Mouse (Mus musculus) heart, embryonic 16.5 days (tissue): ENCODE data around the gene Ptprk. TPM values are rescaled to one million over a fixed set of nuclear protein-coding genes. Genes with fewer than 3 reads are reported as not detected.

Experiments
- ATAC-seq: fragments of 200-750 bp; cut with Nextera tagmentation; replicated peaks from 2 replicates; pipeline ENCODE4 v1.8.0; 2017; ENCODE audit warnings: moderate number of reproducible peaks; ENCODE audit not compliant: insufficient read depth, low FRiP score; ENCODE audit errors: extremely low read depth
- H3K27ac ChIP-seq: fragments of 300-500 bp; sonication (generic); 2 replicates; pipeline ENCODE4 v1.5.1; 2014; ENCODE audit warnings: mild to moderate bottlenecking, low read length, control low read depth, moderate library complexity
- H3K27me3 ChIP-seq: fragments of 300-500 bp; sonication (generic); 2 replicates; pipeline ENCODE4 v1.6.1; 2014; ENCODE audit warnings: low read length, mixed read lengths; ENCODE audit not compliant: control insufficient read depth, insufficient read depth
- H3K36me3 ChIP-seq: fragments of 300-500 bp; sonication (generic); 2 replicates; pipeline ENCODE4 v1.6.1; 2014; ENCODE audit not compliant: control insufficient read depth, insufficient read depth
- H3K4me1 ChIP-seq: fragments of 300-500 bp; sonication (generic); 2 replicates; pipeline ENCODE4 v1.6.1; 2014; ENCODE audit warnings: low read length, mixed read lengths; ENCODE audit not compliant: control insufficient read depth, insufficient read depth
- H3K4me2 ChIP-seq: fragments of 300-500 bp; sonication (generic); 2 replicates; pipeline ENCODE4 v1.6.1; 2014; ENCODE audit warnings: low read depth, mild to moderate bottlenecking, control low read depth, low read length
- H3K4me3 ChIP-seq: fragments of 300-500 bp; sonication (generic); 2 replicates; pipeline ENCODE4 v1.5.1; 2014; ENCODE audit warnings: mild to moderate bottlenecking, control low read depth, low read length
- H3K9ac ChIP-seq: fragments of 300-500 bp; sonication (generic); 2 replicates; pipeline ENCODE4 v1.6.1; 2014; ENCODE audit warnings: low read length, control low read depth
- H3K9me3 ChIP-seq: fragments of 300-500 bp; sonication (generic); replicated peaks from 2 replicates; pipeline ENCODE4 v1.6.1; 2016; ENCODE audit warnings: low read length; ENCODE audit not compliant: control insufficient read depth
- WGBS: fragments of 180-500 bp; shearing (Covaris S2); extraction: QIAGEN DNeasy Blood & Tissue Kit; methylation state at CpG from one replicate; pipeline ENCODE4 v1.1.7; 2014; 5-methylcytosine and 5-hydroxymethylcytosine counted together
- polyA plus RNA-seq: library from polyadenylated mRNA; unstranded; fragments of >200 nt; fragmentation: Nextera tagmentation; extraction: Ambion mirVana; gene quantifications from 2 replicates; pipeline ENCODE4 v1.2.1, GENCODE M21; 2015

The Ptprk gene
- polyA plus RNA-seq, 1 experiment from 2014 or later = 42.5 TPM

GRCm38 (mm10) chr10:28311369-28311768, 236.7 kb downstream of the Ptprk start:
- ATAC-seq = no peak
- Histone ChIP-seq H3K27me3 (no peaks in the 10 kb centered on the region), H3K27ac (no peak overlapping the region), H3K9ac (no peak overlapping the region), H3K4me1 (peaks cover 6% of the 10 kb centered on the region), H3K4me3 (no peak overlapping the region), H3K36me3 (no peaks in the 10 kb centered on the region), H3K4me2 (no peak overlapping the region), H3K9me3 (no peaks in the 10 kb centered on the region)
- 36% methylated on average over 1 of the region's 1 CpGs for WGBS

GRCm38 (mm10) chr10:28322995-28323394, 248.4 kb downstream of the Ptprk start:
- H3K27me3 ChIP-seq = no peaks in the 10 kb centered on the region
- ATAC-seq = no peak
- no peak overlapping the region for H3K4me3 ChIP-seq
- H3K4me2 ChIP-seq = no peak overlapping the region
- H3K27ac ChIP-seq = no peak overlapping the region
- no peaks in the 10 kb centered on the region for H3K9me3 ChIP-seq
- no peaks in the 10 kb centered on the region for H3K36me3 ChIP-seq
- 67% methylated on average over 2 of the region's 2 CpGs for WGBS
- H3K4me1 ChIP-seq = no peaks in the 10 kb centered on the region
- H3K9ac ChIP-seq = no peak overlapping the region

- no peak overlapping the region for H3K4me3 ChIP-seq
- no peak overlapping the region for H3K4me2 ChIP-seq
- H3K9me3 ChIP-seq = no peaks in the 10 kb centered on the region
- no peaks in the 10 kb centered on the region for H3K36me3 ChIP-seq
- H3K4me1 ChIP-seq = no peaks in the 10 kb centered on the region
- ATAC-seq = no peak
- no peaks in the 10 kb centered on the region for H3K27me3 ChIP-seq
- H3K27ac ChIP-seq = no peak overlapping the region
- H3K9ac ChIP-seq = no peak overlapping the region
- WGBS = 65% methylated on average over 5 of the region's 5 CpGs
These were observed 260.6 kb downstream of the Ptprk start for GRCm38 (mm10) chr10:28335232-28335631.

GRCm38 (mm10) chr10:28338536-28338935, 263.9 kb downstream of the Ptprk start:
- no peak overlapping the region for H3K4me3 ChIP-seq
- no peaks in the 10 kb centered on the region for H3K4me1 ChIP-seq
- no peak overlapping the region for H3K4me2 ChIP-seq
- H3K27me3 ChIP-seq = no peaks in the 10 kb centered on the region
- H3K9me3 ChIP-seq = no peaks in the 10 kb centered on the region
- H3K36me3 ChIP-seq = no peaks in the 10 kb centered on the region
- H3K27ac ChIP-seq = no peak overlapping the region
- WGBS = 77% methylated on average over 5 of the region's 5 CpGs
- ATAC-seq = no peak
- no peak overlapping the region for H3K9ac ChIP-seq

GRCm38 (mm10) chr10:28345196-28345681, 270.6 kb downstream of the Ptprk start:
- no peaks in the 10 kb centered on the region for H3K36me3 ChIP-seq
- whole genome bisulfite sequencing = 92% methylated on average over 8 of the region's 8 CpGs

GRCm38 (mm10) chr10:28365291-28365690, 290.7 kb downstream of the Ptprk start:
- no peak overlapping the region for H3K27ac ChIP-seq
- H3K36me3 ChIP-seq = no peaks in the 10 kb centered on the region
- H3K27me3 ChIP-seq = no peaks in the 10 kb centered on the region
- H3K9ac ChIP-seq = no peak overlapping the region
- H3K4me1 ChIP-seq = peaks cover 15% of the 10 kb centered on the region
- no peak overlapping the region for H3K4me2 ChIP-seq
- no peaks in the 10 kb centered on the region for H3K9me3 ChIP-seq
- no peak overlapping the region for H3K4me3 ChIP-seq
- ATAC-seq = no peak
- WGBS = 85% methylated on average over 6 of the region's 6 CpGs

More at GRCm38 (mm10) chr10:28345196-28345681, 270.6 kb downstream of the Ptprk start:
- no peak overlapping the region for H3K27ac ChIP-seq
- H3K27me3 ChIP-seq = no peaks in the 10 kb centered on the region
- H3K4me3 ChIP-seq = no peak overlapping the region
- H3K9me3 ChIP-seq = no peaks in the 10 kb centered on the region
- H3K4me2 ChIP-seq = no peak overlapping the region
- ATAC-seq = no peak
- H3K4me1 ChIP-seq = peaks cover 2% of the 10 kb centered on the region; the same call in 1 of the 2 replicates
- H3K9ac ChIP-seq = no peak overlapping the region

GRCm38 (mm10) chr10:28366065-28366677, 291.6 kb downstream of the Ptprk start:
- Histone ChIP-seq H3K27me3 (no peaks in the 10 kb centered on the region), H3K4me1 (peaks cover 12% of the 10 kb centered on the region), H3K9ac (no peak overlapping the region), H3K27ac (no peak overlapping the region), H3K4me3 (no peak overlapping the region), H3K36me3 (no peaks in the 10 kb centered on the region), H3K9me3 (no peaks in the 10 kb centered on the region), H3K4me2 (no peak overlapping the region)
- no peak for ATAC-seq
- 84% methylated on average over 5 of the region's 5 CpGs for WGBS

- H3K9ac ChIP-seq = no peak overlapping the region
- H3K4me1 ChIP-seq = peaks cover 7% of the 10 kb centered on the region
- H3K9me3 ChIP-seq = no peaks in the 10 kb centered on the region
- WGBS = 31% methylated on average over 2 of the region's 2 CpGs
- ATAC-seq = no peak
- H3K27ac ChIP-seq = no peak overlapping the region
- H3K4me2 ChIP-seq = no peak overlapping the region
- no peaks in the 10 kb centered on the region for H3K36me3 ChIP-seq
- H3K4me3 ChIP-seq = no peak overlapping the region
- H3K27me3 ChIP-seq = no peaks in the 10 kb centered on the region
These were observed 295.2 kb downstream of the Ptprk start for GRCm38 (mm10) chr10:28369808-28370207.

GRCm38 (mm10) chr10:28374874-28375273, 300.3 kb downstream of the Ptprk start:
- Histone ChIP-seq H3K4me2 (no peak overlapping the region), H3K9ac (no peak overlapping the region), H3K4me1 (peaks cover 3% of the 10 kb centered on the region), H3K9me3 (no peaks in the 10 kb centered on the region), H3K27me3 (no peaks in the 10 kb centered on the region), H3K27ac (no peak overlapping the region), H3K36me3 (no peaks in the 10 kb centered on the region), H3K4me3 (no peak overlapping the region)
- 84% methylated on average over 1 of the region's 1 CpGs for WGBS
- no peak for ATAC-seq
